Mouse (Mus musculus) T-helper 17 cell (primary cell): ENCODE results near the gene Snrnp25.
"Not testable (repeated sequence)": the region's sequence is repeated elsewhere in the genome, so short reads cannot be mapped to it uniquely, and the experiment has no call there.

Experiments
- in situ Hi-C, 2 experiments: fragments of 300-600 bp; cut with MboI, MseI; formaldehyde crosslinking; loops; 1 replicate in 1 of 2; 2 replicates in 1 of 2; pipeline ENCODE4 v1.15.1; 2025; ENCODE audit warnings: high pct_unique_total_duplicates in 2 of 2

The Snrnp25 gene

DNA sequence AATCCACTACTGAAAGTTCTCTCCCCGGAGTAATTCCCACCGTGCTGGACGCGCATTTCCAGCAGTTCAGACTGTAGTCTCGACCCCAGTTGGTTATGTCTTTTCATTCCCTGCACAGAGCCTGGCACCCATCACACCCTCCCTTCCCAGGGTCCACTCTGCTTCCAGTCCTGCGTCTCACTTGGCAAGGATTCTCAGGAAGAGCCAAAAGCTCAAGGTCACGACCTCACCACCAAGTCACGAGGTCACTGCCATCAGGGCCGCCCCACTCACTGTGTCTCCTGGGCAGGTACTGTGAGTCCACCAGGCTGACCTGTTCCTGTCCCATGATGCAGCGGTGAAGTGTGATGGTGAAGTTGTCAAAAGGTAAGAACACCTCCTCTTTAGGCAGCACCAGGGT lies 11.1 kb upstream of the Snrnp25 start:
- in situ Hi-C loops = no loop called here

DNA sequence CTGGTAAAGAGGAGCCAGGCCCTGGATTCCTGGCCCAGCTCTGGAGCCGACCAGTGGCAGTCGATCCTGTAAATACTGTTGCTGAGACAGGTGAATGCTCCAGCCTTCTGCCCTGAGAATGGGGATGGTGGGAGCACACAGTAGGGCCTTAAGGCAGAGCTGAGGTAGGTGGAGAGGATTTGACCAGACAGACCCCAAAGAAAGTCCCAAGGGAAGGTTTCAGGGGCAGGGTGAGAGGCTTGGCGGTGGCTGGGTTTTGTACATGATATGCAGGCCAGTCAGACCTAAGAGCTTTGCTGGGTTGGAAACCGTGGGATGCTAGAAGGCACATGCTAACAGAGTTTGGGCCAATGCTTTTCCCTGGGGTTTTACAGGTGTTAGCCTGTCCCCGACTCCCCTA lies 10.6 kb upstream of the Snrnp25 start:
- in situ Hi-C loops = no loop called here

DNA sequence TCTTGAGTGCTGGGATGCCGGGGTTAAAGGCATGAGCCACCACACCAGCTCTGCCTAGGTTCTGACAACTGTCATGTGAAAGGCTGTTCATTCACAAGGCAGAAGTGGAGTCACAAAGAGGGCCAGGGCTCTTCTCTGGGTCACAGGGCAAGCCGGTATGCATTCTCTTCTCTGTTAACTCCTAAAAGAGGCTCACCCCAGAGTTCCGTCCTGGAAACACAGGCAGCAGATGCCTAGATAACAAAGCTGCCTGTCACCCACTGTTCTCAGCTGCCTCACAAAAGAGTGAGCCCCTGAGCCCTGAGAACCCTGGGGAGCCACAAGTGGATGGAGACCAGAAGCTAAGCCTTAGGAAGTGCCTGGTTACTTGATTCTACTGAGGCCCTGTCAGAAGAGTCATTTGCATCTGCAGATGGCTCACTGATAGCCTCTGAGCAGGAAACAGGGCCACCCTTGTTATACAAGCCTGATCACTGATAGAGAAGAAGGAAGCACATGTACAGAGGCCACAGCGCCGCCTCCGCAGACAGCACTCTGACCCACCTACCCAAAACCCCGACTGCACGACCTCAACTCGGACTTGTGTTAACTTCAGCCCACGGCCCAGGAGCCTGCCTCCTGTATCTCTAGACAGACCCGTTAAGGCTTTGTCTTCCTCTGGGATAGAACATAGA lies 9.2 kb upstream of the Snrnp25 start:
- in situ Hi-C loops = no loop called here

DNA sequence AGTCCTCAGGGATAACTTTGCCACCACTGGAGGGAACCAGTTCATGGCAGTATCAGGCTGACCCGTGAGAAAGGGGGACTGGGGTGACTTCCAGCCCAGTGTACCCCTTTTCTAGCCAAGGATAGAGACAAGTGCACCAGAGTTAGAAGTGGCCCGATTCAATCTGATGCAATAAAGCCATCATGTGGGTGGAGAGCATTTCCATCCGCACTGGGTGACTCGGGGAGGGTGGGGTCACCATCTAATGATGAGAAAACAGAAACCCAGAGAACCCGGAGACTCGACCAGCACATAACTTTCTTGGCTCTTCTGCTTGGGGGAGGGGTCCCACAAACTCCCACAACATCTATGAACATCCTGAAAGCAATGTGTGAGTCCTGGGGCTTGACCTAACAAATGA lies 8.5 kb upstream of the Snrnp25 start:
- in situ Hi-C loops = no loop called here

DNA sequence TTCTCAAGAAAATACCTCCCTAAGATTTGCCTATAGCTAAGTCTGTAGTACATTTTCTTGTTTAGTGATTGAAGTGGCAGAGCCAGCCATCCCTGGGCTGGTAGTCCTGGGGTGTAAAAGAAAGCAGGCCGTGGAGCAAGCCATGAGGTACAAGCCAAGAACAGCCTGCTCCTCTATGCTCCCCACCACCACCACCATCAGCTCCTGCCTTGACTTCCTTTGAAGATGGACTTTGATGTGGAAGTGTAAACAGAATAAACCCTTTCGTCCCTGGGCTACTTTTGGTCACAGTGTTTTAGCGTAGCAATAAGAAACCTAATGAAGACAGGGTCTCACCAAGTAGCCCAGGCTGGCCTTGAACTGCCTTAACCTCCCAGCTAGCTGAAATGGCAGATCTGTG lies 7.4 kb upstream of the Snrnp25 start:
- in situ Hi-C loops = no loop called here

DNA sequence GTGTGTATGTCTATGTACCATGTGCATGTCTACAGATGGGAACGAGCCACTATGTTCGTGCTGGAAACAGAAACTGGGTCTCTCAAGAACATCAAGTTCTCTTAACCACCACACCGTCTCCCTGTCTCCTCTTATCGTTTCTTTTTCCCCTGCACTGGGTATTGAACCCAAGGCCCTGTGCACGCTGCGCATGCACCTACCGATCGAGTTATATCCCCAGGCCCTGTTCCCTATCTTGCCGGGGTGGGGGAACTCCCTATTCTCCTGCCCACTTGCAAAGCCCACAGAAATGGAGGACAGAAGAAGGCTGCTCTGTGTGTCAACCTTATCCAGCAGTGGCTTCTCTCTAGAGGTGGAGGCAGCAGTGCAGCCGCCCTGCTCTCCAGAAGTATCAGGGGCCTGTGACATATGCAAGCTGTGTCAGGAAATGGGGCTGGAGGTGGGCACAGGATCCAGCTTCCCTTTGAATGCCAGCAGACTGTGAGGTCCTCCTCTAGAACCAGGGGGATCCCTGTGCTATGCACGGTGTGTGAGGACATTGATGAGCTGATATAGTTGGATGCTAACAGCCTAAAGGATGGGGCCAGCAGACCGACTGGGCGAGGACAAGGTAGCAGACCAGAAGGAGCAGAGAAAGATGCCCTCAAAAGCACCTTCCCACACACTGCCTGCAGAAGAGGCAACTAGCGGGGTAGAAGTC lies 6.8 kb upstream of the Snrnp25 start:
- in situ Hi-C loops = no loop called here

DNA sequence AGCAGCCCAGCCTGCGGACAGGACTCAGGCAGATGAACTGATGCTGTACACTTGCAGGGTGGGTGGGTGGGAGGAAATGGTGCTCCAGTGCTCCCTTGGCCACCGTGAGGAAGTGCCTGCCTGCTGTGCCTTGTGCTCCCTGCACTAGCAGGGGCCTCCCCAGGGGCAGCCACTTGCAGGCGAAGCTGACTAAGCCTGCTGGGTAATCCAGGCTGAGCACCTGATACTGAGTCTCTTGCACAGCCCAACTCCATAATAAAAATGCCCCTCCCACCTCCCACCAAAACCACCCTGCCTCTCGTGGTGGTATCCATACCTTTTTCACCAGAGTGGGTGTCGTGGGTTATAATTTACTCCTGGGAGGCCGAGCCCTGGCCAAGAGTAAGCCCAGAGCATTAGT lies 6.0 kb upstream of the Snrnp25 start:
- in situ Hi-C loops = no loop called here

DNA sequence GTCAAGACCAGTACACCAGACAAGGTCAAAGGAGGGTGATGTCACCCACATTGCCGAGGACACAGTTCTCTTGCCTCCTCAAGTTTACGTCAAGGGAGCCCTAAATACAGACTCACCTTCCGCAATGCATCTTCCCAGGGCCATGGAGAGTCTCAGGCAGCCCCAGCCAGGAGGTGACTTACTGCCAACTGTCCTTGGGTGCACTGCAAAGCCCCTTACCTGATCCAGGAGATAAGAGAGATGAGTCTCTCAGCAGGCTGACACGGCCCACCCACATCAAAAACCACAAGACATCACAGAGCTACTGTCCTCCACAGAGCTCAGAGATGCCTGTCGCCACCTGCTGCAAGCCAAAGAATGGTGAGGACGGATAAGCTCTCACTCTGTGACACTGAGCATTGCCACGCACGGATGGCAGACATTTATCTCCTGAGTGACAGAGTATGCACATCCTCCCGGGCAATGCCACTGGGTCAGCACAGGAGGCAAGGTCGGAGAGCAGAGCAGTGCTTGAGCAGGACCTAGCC lies 5.1 kb upstream of the Snrnp25 start, which contains the start of gene Il9r:
Il9r (minus strand) TSS at position 205 of the 527 bp plus-strand sequence.
- in situ Hi-C loops = no loop called here

DNA sequence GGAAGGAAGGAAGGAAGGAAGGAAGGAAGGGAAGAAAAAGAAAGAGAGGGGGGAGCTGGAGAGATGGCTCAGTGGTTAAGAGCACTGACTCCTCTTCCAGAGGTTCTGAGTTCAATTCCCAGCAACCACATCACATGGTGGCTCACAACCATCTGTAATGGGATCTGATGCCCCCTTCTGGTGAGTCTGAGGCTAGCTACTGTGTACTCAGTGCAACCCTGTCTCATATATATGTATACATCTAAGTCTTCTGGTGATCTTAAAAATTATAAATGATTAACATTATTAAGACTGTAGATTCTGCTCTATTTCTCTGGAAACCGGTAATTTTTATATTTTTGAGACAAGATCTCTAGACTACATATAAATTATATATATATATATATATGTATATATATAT lies 4.2 kb upstream of the Snrnp25 start:
- in situ Hi-C loops = not testable (repeated sequence)

DNA sequence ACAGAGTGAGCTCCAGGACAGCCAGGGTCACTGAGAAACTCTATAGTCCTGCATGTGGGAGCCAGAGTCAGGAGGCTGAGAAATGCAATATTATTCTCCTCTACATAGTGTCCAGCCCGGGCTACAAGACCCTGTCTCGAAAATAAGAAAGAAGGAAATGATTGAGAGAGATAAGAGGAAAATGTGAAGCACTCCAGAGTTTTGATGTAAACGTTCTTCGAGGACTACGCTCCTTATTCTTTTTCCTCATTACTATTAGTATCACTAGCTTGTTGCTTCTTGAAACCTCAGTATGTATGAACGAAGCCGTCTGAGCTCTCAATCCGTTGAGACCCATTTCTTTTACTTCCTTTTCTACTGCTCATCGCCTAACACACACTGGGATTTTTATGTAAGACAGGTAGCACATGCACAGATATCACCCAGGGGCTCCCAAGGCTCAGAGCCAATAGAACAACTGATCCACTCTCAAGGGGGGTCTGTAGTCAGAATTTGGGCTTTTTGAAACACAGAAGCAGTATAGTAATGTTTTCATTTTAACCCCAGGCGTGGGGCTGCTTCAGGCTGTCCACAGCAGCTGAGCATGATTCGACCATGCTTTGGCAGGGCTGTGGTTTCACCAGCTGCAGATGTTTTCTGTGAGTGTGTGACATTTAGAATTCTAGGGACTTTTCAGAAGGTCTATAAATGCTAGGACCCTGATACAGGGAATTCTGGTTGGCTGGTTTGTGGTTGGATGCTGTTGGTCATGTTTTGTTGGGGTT lies 3.1 kb upstream of the Snrnp25 start:
- in situ Hi-C loops = no loop called here

DNA sequence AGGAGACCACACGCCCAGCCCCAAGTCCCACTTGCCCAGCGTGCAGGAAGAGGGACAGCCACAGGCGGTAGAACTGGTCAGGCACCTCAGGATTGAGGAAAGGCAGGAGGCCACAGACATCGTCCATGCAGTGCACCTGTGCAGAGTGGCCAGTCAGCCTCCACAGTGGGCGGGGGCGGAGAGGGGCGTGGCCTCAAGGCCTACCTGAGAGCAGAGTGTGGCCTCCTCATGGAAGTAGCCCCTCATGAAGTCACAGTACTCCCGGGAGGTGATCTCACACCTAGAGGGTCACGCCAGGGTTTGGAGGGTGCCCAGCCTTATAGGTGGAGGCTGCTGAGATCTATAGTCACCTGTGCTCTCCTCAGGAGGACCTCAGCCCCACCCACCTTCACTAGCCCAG lies 5.4 kb downstream of the Snrnp25 start:
- in situ Hi-C loops = no loop called here

DNA sequence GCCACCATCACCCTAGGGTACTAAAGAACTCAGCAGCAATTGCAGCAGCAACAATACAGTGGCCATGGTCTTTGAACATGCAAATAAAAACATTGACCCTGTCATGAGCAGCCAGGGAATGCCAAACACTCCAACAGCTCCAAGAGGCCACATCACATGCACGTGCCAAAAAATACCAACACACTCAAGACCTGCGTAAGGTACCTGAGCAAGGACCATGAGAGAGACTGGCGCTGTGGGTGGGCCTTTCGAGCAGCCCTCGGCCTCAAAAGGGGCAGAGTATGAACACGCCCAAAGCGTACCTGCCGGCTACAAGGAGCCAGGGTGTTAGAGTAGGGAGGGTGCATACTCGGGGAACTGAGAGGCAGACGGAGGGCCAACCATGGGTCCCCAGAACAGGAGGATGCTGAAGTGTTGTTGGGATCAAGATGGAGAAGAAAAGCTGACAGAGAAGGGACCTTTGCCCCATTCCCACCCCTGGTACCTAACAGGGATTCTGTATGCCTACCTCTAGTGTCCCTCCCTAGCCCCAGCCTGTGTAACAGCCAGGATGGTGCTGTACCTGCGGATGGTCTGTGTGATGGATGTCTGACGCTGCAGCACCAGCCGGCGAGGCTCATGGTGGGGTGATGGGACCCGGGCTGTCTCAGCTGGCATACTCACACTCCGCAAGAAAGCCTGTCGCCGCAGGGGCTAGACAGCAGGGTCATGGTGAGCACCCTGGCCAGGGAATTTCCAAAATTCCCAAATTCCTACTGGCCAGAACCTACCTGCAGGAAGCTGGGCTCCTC lies 10.4 kb downstream of the Snrnp25 start:
- in situ Hi-C loops = loop anchor here in 1 of 2 experiments (5.0 kb wide), 1 partner anchor 102 kb away; no protein-coding TSS in a partner anchor

DNA sequence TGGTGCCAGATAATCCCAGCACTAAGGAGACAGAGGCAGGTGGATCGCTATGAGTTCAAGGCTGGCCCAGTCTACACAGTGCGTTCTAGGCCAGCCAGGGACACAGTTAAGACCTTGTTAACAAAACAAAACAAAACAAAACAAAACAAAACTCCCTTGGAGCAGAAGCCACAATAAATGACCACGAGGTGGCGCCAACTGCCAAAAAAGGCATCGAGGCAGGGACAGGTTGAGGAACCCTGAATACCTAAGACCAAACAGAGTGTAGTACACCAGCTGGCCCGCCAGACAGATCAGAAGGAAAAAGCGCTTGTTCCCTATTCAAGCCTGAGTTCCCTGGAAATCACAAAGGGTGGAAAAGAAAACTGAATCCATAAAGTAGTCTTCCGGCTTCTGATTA lies 11.6 kb downstream of the Snrnp25 start:
- in situ Hi-C loops = loop anchor here in 1 of 2 experiments (5.0 kb wide), 1 partner anchor 100 kb away; no protein-coding TSS in a partner anchor

DNA sequence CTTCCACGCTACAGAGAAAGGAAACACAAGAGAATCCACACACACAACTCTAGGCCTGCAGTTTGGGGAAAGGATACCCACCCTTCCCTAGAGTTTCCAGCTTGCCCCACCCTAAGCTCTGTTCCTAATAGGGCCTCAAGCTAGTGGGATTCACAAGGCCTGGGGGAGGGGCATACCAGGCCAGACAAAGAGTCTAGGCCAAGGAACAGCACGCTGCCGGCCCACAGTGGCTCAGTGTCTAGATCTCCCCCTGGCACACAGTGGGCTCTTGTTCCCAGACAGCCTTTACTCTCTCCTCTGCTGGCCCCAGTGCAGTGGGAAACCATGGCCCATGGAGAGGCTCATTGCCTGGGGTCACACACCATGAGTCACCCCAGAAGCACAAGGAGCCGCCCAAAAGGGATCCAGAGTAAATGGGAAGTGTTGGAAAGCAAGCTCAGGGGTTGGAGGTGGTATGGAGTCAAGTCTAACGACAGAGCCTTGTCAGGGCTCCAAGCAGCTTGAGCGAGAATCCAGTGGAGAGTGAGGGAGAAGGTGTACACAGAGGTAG lies 13.4 kb downstream of the Snrnp25 start:
- in situ Hi-C loops = loop anchor here in 1 of 2 experiments (5.0 kb wide), 1 partner anchor 99 kb away; no protein-coding TSS in a partner anchor

DNA sequence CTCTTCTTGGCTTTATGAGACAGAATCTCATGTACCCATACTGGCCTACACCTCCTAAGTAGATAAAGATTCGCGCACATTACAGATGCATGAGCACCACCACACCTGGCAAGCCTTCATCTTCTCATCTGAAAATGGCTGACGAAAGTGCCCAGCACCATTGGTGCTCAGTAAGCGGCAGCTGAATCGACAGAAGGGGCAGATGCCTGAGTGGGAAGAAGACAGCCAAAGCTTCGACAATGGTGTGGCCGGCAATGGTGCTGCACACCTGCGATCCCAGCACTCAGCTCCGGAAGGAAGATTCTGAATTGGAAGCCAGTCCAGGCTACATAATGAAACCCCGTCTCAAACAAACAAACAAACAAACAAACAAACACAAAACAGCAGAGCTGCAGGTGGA lies 14.1 kb downstream of the Snrnp25 start:
- in situ Hi-C loops = loop anchor here in 1 of 2 experiments (5.0 kb wide), 1 partner anchor 98 kb away; no protein-coding TSS in a partner anchor

DNA sequence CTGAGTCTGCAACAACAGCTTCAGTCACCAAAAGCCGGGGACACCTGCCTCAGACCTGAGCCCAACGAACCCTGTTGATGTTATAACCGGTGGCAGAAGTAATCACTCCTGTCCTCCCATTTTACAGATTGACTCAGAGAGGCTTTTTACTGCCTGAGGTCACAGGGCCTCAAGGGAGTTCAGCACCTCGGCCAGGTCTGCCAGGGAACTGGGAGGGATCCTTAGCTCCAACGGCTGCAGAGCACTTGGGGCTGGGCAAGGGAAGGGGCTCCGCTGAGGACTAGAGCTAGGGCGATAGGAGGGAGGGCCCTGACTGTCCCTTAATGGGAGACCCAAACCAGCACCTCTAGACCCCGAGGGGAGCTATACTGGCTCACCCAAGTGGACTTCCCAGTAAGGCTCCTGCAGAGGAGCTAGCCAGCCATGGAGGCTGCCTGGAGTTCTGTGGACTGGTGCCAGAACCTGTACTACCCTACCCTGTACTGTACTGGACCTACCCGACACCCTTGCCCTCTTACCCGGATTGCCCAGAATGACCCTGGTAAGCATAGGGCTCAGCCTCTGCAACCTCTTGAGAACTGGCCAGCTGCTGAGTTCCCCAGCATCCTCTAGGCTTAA lies 15.5 kb downstream of the Snrnp25 start:
- in situ Hi-C loops = no loop called here

DNA sequence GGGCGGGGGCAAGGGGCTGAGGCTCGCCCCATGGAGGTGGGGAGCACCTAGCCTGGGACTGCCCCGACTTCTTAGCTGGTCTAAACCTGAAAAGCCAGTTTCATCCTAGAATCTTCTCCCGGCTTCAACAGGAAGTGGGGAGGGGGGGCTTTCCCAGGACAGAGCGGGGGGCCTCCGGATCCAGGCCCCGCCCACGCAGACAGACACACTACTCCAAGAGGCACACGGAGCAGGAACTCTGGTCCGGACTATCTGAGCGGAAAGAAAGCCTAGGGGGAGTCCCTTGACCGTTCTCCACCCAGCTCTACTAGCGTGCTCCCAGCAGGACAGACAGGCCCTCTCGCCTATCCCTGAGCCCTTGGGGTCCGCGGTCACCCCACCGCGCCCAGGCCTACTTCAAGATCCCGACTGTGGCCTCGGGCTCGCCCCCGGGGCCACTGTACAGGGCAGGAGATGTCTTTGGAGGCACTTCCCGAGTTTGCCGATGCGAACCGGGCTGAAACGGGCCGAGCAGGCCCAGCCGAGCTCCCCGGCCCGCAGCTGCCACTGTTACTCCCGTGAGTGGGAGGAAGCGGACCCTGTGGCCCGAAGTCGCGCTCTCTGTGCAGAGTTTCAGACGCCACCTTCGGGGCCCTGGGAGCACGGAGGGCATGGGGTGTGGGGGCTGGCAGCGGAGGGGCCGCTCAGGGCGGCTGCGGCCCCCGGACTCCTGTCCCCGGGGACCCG lies 16.2 kb downstream of the Snrnp25 start:
- in situ Hi-C loops = no loop called here

DNA sequence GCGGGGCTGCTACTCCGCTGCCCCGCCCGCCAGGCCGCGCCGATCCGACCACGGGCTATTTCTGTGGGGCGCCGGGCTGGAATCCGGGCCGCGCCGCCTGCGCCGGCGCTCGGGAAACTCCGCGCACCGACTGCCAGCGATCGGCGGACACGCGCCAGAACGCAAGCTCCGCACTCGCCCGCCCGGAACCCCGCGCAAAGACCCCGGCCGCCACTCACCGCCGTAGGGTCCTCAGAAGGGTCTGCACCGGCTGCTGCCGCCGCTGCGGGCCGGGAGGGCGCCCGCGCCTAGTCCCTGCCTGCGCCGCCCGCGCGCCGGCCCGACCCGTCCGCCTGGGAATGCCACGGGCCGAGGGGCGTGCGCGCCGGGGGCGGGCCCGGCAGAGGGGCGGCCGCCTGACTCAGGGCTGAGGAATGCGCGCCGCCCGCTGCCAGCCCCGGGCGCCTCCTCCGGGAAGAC lies 16.8 kb downstream of the Snrnp25 start, which contains the start of gene Rhbdf1:
Rhbdf1 (minus strand) TSS at position 350 of the 459 bp plus-strand sequence.
- in situ Hi-C loops = no loop called here

DNA sequence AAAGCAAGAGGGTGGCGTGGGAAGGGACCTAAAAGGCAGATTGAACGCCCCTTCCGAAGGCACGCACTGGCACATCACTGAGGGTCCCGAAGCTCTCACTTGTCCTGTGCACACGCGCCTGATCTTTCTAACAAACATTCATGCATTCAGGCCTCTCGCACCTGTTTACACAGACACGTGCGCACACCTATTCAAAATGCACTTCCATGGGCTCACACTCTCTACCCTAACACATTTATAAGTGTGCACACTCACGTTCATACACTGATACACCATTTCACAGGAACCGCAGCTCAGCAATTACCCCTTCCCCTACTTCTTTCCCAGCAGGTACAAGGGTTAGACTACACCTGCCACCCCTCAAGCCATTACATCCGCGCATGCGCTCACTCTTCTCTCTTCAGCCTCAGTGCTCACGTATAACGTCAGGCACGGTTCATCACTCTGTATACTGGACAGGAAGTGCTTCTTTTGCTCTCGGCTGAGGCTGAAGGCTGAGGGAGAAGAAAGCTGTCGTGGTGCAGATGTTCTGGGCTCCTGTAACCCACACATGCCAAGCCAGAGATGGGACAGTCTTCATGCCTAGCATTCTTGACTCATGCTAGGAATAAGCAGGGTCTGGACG lies 17.5 kb downstream of the Snrnp25 start:
- in situ Hi-C loops = no loop called here
